Comparison of ENCODE assay signal across 8 mouse cellular contexts in genomic region chrX:94540341-94541201, GRCm38 (mm10). TPM values are rescaled to one million over a fixed set of nuclear protein-coding genes. Genes with fewer than 3 reads are reported as not detected.
DNase-seq lines count a peak whose midpoint lies in the region; ATAC-seq lines count a peak whose summit lies in the region.

No protein-coding gene starts in this region.

- 11% methylated on average over 31 of the region's 37 CpGs for WGBS in intestine, embryonic 14.5 days
- WGBS in limb, embryonic 10.5 days, result 15% methylated on average over 37 of the region's 37 CpGs
- 22% methylated on average over 34 of the region's 37 CpGs for WGBS in midbrain, embryonic 10.5 days
- WGBS in stomach, embryonic 15.5 days, result 21% methylated on average over 32 of the region's 37 CpGs

- ATAC-seq in intestine, embryonic 14.5 days (replicated peaks; ENCODE audit: low FRiP score, low TSS enrichment, low read depth), result peak; percentile 32
- ATAC-seq in stomach, embryonic 15.5 days (ENCODE audit: insufficient read depth, low FRiP score, low read depth), result peak; percentile 31

- H3K4me3 ChIP-seq in intestine, embryonic 14.5 days (ENCODE audit: low read depth, low read length), result peak overlapping the region; percentile 48
- H3K4me3 ChIP-seq in limb, embryonic 10.5 days, result peak overlapping the region; percentile 62
- H3K4me3 ChIP-seq in midbrain, embryonic 10.5 days, result peak overlapping the region; percentile 69
- peak overlapping the region; percentile 57 for H3K4me3 ChIP-seq in stomach, embryonic 15.5 days (replicated peaks)

- H3K36me3 ChIP-seq in intestine, embryonic 14.5 days (ENCODE audit: control insufficient read depth, insufficient read depth, low read length), result peaks cover 42% of the 10 kb centered on the region
- peaks cover 49% of the 10 kb centered on the region for H3K36me3 ChIP-seq in limb, embryonic 10.5 days
- H3K36me3 ChIP-seq in midbrain, embryonic 10.5 days, result peaks cover 47% of the 10 kb centered on the region
- peaks cover 15% of the 10 kb centered on the region for H3K36me3 ChIP-seq in stomach, embryonic 15.5 days

- H3K27me3 ChIP-seq in intestine, embryonic 14.5 days (replicated peaks; ENCODE audit: control insufficient read depth, insufficient read depth, low read length), result no peaks in the 10 kb centered on the region
- peaks cover 90% of the 10 kb centered on the region for H3K27me3 ChIP-seq in limb, embryonic 10.5 days (ENCODE audit: low read depth, poor library complexity, severe bottlenecking)
- H3K27me3 ChIP-seq in midbrain, embryonic 10.5 days (ENCODE audit: low read depth, poor library complexity, severe bottlenecking), result peaks cover 58% of the 10 kb centered on the region
- no peaks in the 10 kb centered on the region for H3K27me3 ChIP-seq in stomach, embryonic 15.5 days (replicated peaks)

- no peaks in the 10 kb centered on the region for H3K9me3 ChIP-seq in intestine, embryonic 14.5 days (ENCODE audit: control insufficient read depth, low read length)
- no peaks in the 10 kb centered on the region for H3K9me3 ChIP-seq in limb, embryonic 10.5 days (replicated peaks)
- no peaks in the 10 kb centered on the region for H3K9me3 ChIP-seq in midbrain, embryonic 10.5 days (replicated peaks)
- no peaks in the 10 kb centered on the region for H3K9me3 ChIP-seq in stomach, embryonic 15.5 days

- H3K9ac ChIP-seq in intestine, embryonic 14.5 days (ENCODE audit: low read length), result peak overlapping the region; percentile 81
- peak overlapping the region; percentile 58; the same call in 1 of the 2 replicates for H3K9ac ChIP-seq in stomach, embryonic 15.5 days

- H3K4me2 ChIP-seq in intestine, embryonic 14.5 days (ENCODE audit: low read length), result peak overlapping the region; percentile 43
- H3K4me2 ChIP-seq in stomach, embryonic 15.5 days, result peak overlapping the region; percentile 50

- DNase-seq in spleen, postnatal 4 days (ENCODE audit: low spot score in 2 of 2), result peak; percentile 21 to 62
- DNase-seq in spleen, postnatal 14 days (ENCODE audit: low spot score in 2 of 2), result no peak
- peak; percentile 30 to 80 for DNase-seq in cerebellum, postnatal 4 days (ENCODE audit: low spot score in 2 of 2)
- peak; percentile 66 for DNase-seq in gastrocnemius, postnatal 10 days
- DNase-seq in intestine, embryonic 14.5 days (ENCODE audit: low spot score), result peak; percentile 82
- peak; percentile 62 for DNase-seq in limb, embryonic 10.5 days (ENCODE audit: low spot score)
- DNase-seq in midbrain, embryonic 10.5 days (ENCODE audit: low spot score), result peak; percentile 65

- H3K27ac ChIP-seq in intestine, embryonic 14.5 days (ENCODE audit: low read depth), result peak overlapping the region; percentile 86
- peak overlapping the region; percentile 89 for H3K27ac ChIP-seq in limb, embryonic 10.5 days
- H3K27ac ChIP-seq in midbrain, embryonic 10.5 days (replicated peaks), result peak overlapping the region; percentile 92
- peak overlapping the region; percentile 84 for H3K27ac ChIP-seq in stomach, embryonic 15.5 days

- H3K4me1 ChIP-seq in intestine, embryonic 14.5 days (replicated peaks; ENCODE audit: control insufficient read depth, insufficient read depth, low read length), result no peaks in the 10 kb centered on the region; the same call in 1 of the 2 replicates
- H3K4me1 ChIP-seq in limb, embryonic 10.5 days, result peaks cover 15% of the 10 kb centered on the region
- peaks cover 30% of the 10 kb centered on the region for H3K4me1 ChIP-seq in midbrain, embryonic 10.5 days
- no peaks in the 10 kb centered on the region for H3K4me1 ChIP-seq in stomach, embryonic 15.5 days

RNA-seq across cellular contexts. Expression of gene Maged1, which starts 1.4 kb away (rescaled TPM):
- 100 to 1,000 TPM; 117 to 146 TPM for total RNA-seq in gastrocnemius, postnatal 10 days (2021)
- polyA plus RNA-seq in intestine, embryonic 14.5 days (2014; fragmentation: Nextera tagmentation; extraction: Ambion mirVana), result 532 and 591 TPM in 2 replicates
- 590 and 710 TPM in 2 replicates for polyA plus RNA-seq in limb, embryonic 10.5 days (2016; fragmentation: Nextera tagmentation; extraction: Ambion mirVana)
- 567 and 665 TPM in 2 replicates for polyA plus RNA-seq in midbrain, embryonic 10.5 days (2016; fragmentation: Nextera tagmentation; extraction: Ambion mirVana)
- 445 and 496 TPM in 2 replicates for polyA plus RNA-seq in stomach, embryonic 15.5 days (2015; fragmentation: Nextera tagmentation; extraction: Ambion mirVana)

Comparison
In these comparisons a context has a peak if more than half of its experiments do, and no peak if none do; other contexts are left out.
1. DNase-seq: peak in spleen, postnatal 4 days (2 of 2), cerebellum, postnatal 4 days (2 of 2), gastrocnemius, postnatal 10 days (single experiment), intestine, embryonic 14.5 days (single experiment), limb, embryonic 10.5 days (single experiment) and midbrain, embryonic 10.5 days (single experiment); none in spleen, postnatal 14 days (0 of 2).
2. Peak in every context shown above with its lines, with median percentiles within 50 percentile points of each other: H3K27ac ChIP-seq and H3K4me3 ChIP-seq.